Mouse (Mus musculus) lung, postnatal 4 days (tissue): ENCODE data around the gene Oprl1.

Experiments
- DNase-seq, 2 experiments: peaks; one replicate each; pipeline ENCODE4 v3.0.0; 2021

The Oprl1 gene

DNA sequence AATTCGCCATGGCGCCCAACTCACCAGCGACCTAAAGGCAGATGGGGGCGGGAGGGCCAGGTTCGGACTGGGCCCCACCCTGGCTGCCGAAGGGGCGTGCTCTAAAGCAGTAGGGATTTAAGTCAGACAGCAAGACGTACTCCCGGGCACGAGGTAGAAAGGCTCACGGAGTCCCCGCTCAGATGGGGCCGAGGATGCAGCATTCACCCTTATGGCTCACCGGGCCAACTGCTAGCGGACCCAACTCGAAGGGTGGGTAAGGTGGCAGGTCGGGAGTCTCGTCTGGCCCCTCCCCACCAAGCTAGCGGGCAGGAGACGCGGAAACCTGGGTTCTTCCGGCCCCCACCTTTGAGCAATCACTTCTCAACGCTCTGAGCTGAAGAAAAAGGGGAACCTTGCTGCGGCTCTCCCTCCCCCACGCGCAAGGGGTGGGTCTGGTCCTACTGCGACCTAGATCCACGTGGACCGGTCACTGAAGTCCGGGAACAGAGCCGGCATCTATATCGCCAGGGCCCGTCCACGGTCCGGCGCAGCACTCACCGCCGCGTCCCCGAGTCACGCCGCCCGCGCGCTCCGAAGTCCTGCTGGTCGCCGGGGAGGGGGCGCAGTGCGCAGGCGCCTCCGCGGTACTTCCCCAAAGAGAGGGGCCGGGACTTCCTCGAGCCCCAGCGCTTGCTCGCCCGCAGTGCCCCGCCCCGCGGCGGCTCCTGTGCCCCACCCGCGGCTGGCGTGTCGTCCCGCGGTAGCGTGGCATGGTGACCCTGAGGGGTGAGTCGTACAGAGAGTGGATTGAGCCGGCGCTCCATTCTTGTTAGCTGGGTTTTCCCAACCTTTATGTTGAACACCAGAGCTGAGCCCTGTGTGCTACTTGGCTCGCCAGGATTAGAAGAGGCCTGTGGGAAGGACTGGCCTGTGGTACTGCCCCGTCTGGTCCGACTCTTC lies 21.2 kb upstream of the Oprl1 start, which contains the start of gene Rgs19:
Gene Rgs19, minus strand, starts transcription at position 639 of the 942 bp plus-strand sequence.
- peak; percentile 89 to 93 for DNase-seq

DNA sequence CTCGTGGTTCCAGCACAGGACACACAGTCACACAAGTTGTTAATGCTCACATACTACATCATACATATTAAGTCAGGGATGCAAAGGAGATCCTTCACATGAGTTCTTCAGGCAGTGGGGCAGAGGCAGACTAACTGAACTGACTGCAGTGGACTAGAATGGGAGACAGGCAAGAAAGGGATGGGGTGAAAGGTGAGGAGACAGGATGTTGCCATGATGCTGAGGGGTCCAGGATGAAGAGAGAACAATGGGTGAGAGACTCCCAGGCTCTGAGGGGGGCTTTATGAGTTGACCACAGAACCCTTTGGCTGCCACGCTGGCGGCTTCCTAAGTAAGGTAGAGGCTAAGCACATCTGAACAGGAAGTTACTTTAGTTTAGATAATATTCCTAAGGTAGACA lies 20.2 kb upstream of the Oprl1 start:
- DNase-seq: no peak

DNA sequence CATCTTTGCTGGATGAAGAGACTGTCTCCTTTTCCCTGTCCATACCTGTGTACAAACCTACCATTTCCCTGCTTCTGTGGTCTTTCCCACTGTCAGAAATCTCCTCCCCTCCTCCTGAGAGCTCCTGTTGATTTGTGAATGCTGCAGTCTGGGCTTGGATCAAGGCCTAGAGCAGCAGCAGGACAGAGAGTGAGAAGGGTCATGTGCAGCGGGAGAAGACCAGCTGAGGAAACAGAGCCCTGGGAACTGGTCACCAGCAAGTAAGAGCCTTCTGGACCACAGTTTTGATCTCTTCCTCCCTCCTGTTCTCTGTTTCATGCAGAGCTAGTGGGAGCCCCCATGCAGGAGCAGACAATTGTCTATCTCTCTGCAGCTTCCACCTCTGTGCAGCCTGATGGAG lies 19.0 kb upstream of the Oprl1 start:
- DNase-seq: no peak

DNA sequence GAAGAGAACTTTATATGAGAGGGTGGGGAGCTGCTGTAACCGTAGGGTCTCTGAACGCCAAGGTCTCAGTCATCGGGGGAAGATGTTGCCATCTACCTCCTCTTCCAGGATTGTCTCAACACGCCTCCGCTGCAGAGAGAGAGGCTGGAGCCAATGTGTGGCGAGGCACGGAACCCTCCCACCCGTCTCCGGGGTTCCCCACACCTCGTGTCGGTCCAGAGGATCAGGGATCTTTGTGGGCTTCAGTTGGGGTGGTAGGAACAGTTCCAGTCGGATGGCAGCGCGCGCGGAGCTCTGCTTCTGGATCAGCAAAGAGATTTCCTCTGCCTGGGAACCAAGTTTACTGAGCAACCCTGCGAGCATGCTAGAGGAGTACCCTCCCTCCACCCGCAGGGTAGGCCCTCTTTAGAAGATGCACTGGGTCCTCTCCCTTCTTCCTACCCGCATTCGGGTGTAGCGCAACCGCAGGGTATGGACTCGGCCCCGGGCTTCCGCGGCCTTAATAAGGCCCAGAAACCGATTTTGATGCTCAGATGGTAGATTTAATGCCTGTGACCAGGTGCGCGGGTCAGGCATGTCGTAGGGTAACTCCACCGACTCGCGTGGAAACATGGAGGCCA lies 17.9 kb upstream of the Oprl1 start:
- DNase-seq: no peak

DNA sequence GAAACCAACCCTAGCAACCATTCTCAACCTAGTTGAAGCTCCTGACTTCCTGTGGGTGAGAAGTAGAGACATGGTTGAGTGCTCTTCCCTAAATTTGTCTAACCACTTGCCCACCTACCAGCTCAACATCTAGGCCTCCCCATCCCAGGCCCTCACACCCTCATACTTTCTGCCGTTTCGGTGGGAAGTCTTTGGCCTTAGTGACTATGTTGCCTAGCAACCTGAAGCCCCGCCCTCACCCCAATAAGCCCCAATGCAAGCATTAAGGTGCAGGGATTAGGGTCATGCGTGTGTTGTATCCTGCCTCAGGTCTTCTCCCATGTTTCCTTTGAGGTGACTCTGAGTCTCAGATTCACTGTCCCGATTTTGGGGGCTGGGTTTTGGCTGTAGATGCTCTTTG lies 16.6 kb upstream of the Oprl1 start, which contains the start of gene Lkaaear1:
Gene Lkaaear1, minus strand, starts transcription at position 202 of the 400 bp plus-strand sequence.
- DNase-seq: no peak

DNA sequence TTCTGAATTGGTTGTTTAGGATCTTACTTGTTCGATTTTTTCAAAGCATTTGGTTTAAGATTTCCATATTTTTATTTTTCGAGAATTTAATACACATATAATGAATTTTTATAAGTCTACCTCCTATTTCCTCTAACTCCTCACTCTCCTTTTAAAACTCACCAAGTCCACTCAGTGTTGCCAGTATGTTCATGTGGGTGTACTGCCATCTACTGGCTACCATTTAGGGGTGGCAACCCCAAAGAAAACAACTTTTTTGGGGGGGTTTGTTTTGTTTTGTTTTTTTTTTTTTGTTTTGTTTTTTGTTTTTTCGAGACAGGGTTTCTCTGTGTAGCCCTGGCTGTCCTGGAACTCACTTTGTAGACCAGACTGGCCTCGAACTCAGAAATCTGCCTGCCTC lies 8.1 kb upstream of the Oprl1 start:
- DNase-seq: no peak

DNA sequence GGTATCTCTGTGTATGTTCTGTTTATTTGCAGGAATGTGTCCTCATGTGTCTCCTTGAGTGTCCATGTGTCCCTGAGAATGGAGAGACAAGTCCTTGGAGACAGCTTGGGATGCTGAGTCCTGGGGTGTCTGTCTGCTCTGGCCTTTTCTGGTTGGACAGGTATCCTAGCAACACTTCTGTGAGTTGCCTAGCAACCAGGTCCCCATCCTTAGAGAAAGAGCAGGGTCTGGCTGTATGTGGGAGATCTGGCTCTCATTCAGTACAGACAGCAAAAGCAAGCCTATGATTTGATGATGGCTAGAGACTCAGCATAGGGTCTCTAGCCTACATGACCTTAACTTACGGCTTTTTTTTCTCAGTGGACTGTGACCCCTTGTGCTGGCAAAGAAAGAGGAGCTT lies 1.1 kb upstream of the Oprl1 start:
- DNase-seq: no peak

DNA sequence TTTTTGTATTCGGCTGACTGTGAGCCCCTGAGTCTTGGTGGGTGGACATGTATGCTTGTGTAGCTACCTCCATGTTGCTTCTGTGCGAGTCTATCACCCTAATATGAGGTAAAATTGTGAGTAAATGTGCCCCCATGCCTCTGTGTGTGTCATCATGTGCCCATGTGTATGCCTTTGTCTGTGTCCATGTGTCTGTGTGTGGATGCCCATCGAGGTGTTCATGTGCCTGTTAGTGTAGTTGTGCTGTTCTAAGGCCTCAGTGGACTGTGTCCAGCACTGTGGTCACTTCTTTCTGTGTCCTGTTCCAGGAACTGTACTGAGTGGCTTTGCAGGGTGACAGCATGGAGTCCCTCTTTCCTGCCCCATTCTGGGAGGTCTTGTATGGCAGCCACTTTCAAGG lies 566 bp downstream of the Oprl1 start:
- DNase-seq: no peak

DNA sequence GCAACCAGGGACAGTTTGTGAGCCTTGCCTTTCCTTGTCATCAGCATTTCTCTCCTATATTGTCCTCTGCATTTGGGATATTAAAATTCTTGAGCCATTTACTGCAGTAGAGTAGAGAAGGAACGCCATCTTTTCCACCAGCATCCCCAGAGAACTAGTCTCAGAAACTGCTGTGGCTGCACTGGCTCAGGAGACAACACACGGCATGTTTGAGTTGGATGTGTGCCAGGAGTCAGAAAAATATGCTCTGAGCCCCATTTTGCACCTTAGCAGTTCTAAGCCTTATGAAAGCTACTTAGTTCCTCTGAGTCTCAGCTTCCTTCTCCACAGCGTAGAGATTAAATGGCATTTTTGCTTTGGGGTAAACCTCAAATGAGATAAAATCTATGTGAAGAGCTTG lies 2.2 kb downstream of the Oprl1 start:
- no peak for DNase-seq

DNA sequence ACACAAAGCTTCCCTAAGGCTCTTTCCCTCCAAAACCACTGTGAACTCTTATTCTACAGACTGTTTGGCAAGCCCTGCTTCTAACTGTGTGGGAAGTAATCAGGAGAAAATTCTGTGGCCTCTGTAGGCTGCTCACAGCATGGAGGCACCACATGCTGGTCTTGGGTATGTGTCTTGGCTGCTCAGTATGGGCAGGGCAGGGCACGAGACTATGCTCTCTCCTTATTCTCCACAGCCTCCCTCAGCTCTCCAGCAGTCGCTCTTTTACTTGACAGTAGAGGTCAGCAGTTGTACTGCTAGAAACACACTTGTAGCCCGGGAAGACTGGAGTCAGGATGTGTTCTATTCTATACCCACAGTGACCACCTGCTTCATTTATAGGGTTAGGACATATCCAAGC lies 5.2 kb downstream of the Oprl1 start:
- no peak for DNase-seq

DNA sequence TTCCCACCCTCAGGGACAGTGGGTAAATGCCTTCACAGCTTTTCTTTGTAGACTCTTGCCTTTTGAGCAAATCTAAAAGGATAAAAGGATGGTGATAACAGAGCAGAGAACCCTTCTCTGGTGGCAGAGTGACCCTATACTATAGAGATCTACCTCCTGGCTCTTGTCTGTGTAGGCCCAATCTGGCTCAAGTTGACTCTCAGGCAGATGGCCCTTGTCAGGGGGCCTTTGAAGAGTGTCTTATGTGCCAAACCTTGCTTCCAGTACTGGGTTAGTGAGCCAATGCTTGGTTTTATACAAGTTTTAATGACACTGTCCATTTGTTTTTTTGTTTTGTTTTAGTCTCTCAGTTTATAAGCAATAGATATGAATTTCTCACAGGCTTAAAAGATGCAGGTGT lies 6.4 kb downstream of the Oprl1 start:
- no peak for DNase-seq

DNA sequence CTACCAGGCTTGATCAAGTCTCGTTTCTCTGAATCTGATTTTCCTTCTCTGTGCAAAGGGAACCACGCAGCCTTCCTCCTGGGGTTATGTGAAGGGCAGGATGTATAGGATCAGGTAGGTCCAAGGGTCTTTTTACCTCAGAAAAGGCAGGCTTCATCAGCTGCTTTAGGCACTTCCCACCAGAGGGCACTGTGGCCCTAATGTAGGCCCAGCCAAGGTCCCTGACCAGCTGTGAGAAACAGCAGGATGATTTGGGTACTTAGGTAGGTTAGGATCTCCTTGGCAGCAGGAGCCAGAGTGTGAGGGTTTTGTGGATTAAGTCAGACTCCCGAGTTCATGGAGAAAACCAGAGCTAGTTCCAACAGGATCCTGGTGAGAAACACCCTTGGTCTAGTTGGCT lies 7.4 kb downstream of the Oprl1 start:
- peak in 1 of 2 experiments; percentile 19 for DNase-seq

DNA sequence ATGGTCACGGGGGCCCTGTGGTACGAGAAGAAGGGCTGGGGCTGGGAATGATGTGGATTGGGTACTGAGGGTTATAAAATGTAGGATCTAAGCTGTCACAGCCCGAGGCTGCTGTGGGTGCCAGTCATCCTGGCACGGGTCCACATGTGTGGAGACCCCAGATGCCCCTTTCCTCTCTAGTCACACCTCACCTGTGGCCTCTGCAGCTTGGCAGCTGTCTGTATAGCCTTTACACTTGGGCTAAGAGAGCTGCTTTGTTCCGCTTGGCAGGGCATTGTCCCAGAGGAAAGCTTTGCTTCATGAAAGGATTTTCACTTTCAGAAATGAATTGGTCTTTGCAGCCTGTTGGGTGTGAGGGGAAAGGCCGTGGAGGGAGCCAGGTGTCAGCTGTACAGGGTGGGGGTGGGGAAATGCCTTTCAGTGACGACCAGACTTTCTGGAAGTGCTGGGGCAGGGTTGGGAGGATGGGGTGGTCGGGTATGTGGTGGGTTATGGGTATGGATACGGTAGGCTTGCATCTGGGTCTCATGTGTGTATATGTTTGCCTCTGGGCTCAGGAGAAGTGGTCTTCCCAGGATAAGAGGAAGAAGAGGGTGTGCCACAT lies 12.9 kb downstream of the Oprl1 start:
- no peak for DNase-seq

DNA sequence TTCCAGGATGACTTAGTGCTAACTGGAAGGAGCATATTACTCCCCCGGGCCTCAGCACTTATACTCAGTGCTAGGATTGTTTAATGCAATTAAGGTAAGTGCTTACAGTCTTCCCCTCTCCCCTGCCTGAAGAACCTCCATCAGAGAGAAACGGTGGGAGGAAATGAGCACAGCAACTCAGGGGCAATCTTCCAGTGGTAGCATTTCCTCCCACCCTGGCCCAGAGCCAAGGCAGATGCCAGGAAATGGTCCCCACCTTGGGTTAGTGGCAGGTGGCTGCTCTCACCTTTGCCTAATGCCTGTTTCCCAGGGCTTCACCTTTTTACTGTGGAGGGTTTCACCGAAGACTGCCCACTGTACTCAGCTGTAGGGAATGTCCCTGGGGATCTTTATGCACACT lies 15.2 kb downstream of the Oprl1 start:
- no peak for DNase-seq

DNA sequence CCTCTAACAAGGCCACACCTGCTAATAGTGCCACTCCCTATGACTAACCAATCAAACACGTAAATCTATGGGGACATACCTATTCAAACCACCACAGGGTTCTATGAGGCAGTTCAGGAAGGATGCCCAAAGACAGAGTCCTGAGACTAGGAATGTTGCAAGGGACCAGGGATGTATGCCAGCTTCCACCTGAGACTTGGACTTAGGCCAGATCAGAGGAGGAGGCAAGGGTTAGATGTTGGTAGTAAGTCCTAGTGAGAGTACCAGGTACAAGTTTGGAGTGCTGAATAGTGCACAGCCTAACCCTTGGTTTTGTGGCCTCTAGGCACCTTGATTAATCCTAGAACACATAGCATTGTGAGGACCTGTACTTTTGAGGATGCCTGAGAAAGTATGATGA lies 37.8 kb downstream of the Oprl1 start:
- DNase-seq: no peak

DNA sequence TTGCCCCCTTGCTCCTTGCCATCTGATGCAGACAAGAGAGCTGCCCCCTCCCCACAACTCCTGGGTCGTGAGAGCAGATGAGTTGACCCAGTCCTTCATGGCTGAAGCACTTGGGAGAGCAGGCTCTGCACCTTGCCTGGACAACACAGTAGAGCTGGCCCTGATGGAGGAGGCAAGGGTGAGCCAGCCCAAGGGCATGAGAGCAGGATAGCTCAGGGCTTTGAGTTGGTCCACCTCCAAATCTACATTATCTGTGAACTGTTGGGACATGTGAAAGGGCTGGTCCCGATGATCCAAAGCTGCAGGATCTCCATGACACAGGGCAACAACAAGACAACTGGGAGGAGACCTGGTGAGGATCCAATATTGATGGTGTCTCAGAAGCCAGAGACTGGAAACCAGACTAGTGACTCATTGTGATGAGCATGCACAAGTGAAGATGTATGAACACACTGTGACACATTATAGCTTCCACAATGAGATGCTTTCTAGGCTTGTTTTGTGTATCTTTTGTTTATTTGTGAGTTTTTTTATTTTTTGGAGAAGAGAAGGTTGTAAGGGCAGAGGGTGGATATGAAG lies 43.4 kb downstream of the Oprl1 start:
- DNase-seq: no peak

DNA sequence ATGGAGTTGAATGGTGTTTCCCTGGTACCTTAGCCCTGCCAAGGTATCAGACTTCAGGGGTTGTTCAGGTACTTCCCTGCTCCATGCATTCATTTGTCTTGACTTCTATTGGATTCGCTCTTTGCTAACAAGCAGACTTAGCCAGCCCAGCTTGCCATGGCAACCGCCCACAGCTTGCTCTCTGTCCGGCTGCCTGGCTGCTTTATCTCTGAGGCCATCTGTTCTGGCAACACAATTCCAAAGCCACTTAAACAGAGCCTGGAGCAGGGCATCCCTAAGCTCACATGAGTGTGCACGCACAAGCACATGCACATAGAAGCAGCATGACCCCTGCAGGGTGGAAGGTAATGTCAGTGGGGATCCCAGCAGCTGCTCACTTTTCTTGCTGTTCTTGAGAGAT lies 44.2 kb downstream of the Oprl1 start:
- no peak for DNase-seq

DNA sequence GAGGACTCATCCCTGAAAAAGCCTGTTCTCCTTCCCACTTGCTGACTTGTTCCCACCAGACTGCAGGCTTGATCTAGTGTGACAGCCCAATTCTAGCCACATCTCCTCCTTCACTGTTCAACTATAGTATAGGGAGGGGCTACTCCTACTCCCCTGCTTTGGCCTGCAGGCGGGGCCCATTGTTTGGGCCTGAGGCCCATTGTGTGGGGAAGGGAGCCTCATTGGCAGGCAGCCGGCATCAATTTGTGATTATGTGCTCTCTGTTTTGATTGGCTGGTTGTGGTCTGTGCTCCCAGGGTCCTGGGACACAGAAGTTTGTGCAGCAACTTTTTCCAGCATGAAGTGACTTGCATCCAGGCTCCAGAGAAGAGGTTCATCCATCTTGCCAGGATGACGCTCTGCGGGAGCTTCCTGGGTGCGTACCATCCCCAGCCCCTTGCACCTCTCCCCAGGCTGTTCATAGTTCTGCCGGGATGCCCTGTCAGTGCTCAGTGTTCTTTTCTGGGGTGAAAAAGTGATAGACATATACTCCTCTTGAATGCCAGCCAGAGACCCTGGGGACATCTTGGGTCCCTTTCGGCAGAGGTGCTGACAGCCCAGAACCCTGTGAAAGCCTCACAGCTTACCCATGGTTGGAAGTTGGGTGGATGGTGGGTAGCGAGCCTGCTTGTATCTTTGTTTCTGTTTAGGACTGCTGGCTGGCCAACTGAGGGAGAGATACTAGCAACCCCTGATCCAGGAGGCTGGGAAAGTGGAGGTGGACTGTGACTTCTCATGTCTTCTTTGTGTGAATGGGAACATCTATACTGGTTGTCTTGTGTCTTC lies 48.4 kb downstream of the Oprl1 start, which contains the start of gene Myt1:
Gene Myt1, plus strand, starts transcription at position 327 of the 825 bp plus-strand sequence.
- DNase-seq: no peak

DNA sequence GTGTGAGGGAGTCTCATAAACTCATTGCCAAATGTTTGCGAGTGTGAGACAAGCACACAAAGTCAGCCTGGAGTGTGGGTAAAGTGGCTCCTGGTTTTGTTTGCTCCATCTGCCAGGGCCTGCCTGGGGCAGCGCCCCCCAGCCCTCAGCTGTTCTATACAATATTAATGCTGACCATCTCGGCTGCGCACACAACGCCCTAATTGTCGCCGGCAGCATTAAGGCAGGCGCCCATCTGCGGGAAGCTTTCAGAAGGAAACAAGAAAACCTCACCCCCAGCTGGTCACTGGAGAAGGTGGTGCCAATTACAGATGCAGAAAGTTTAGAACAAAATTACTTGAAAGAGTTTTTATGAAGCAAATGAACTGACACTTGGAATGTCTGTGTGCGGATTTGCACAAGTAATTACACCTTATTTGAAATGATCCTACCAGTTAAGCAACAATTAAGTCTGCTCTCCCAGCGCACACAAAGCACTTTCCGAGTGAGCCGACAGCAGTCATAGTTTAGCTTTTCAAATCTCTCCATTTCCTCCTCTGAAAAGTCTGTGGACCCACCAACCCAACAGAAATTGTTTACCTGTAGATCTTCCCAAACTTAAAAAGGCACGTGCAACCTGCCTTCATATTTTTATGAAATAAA lies 49.2 kb downstream of the Oprl1 start:
- no peak for DNase-seq

DNA sequence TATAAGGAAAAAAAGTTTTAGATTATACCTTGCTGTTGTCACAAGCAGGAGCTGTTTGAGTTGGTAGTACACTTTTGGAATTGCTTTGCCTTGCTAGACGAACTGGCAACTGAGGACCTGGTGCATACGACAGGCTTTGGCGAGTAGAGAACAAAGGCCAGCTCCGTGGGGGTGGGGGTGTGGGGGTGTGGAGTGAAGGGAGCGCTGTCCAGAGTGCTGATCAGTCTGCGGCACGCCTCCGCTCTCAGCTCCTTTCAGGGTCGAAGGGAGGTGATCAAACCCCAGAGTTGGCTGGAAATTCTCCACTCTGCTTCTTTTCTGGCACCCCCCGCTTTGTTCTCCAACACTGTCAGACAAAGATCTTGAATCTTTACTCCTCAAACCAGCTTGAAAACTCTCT lies 49.8 kb downstream of the Oprl1 start:
- DNase-seq: peak; percentile 19 to 26

DNA sequence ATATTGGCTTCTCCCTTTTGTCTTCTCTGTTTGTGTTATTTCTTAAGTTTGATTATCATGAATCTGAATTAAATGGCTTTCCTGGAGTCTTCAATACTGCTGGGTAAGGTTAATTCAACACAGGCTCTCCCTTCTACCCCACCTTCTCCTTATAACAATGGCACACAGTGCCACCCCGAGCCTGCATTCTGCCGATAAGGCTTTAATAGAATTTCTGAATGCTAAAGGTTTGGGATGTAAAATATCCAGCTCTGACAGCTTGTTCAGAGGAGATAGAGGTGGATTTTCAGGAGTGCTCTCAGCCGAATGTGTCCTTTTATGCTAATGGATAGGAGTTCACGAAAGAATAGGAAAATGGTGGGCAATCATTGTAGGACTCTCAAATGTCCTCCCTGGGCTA lies 50.4 kb downstream of the Oprl1 start:
- no peak for DNase-seq
